Mouse (Mus musculus) midbrain, embryonic 10.5 days (tissue): ENCODE data around the gene Vmn1r209. TPM values are rescaled to one million over a fixed set of nuclear protein-coding genes. Genes with fewer than 3 reads are reported as not detected.

ENCODE experiments used
- polyA plus RNA-seq: library from polyadenylated mRNA; unstranded; fragments of >200 nt; fragmentation: Nextera tagmentation; extraction: Ambion mirVana; gene quantifications from 2 replicates; pipeline ENCODE4 v1.2.1, GENCODE M21; 2016

Gene Vmn1r209
- polyA plus RNA-seq, 1 experiment from 2014 or later, result not detected

Other genes with a start within 250 kb of the Vmn1r209 start
- gene Vmn1r205, start 216.7 kb downstream of the Vmn1r209 start, polyA plus RNA-seq, result not detected in 2 replicates
- not detected in 2 replicates for gene Vmn1r206, start 185.4 kb downstream of the Vmn1r209 start, polyA plus RNA-seq
- not detected in 2 replicates for gene Vmn1r207-ps, start 80.1 kb downstream of the Vmn1r209 start, polyA plus RNA-seq
- gene Vmn1r208, start 32.3 kb downstream of the Vmn1r209 start, polyA plus RNA-seq, result not detected in 2 replicates
- not detected in 2 replicates for gene Vmn1r210, start 21.7 kb upstream of the Vmn1r209 start, polyA plus RNA-seq
- not detected in 2 replicates for gene Vmn1r211, start 47.9 kb upstream of the Vmn1r209 start, polyA plus RNA-seq
- not detected in 2 replicates for gene Vmn1r212, start 74.5 kb upstream of the Vmn1r209 start, polyA plus RNA-seq
- not detected in 2 replicates for gene Vmn1r213, start 198.0 kb upstream of the Vmn1r209 start, polyA plus RNA-seq
- not detected in 2 replicates for gene Vmn1r214, start 220.7 kb upstream of the Vmn1r209 start, polyA plus RNA-seq